Mouse (Mus musculus): Measurements from ENCODE around the gene Rpl14. TPM values are rescaled to one million over a fixed set of nuclear protein-coding genes. Genes with fewer than 3 reads are reported as not detected.

Rpl14 gene
- polyA plus RNA-seq, 1 experiment from 2014 or later, result 525 TPM

DNA sequence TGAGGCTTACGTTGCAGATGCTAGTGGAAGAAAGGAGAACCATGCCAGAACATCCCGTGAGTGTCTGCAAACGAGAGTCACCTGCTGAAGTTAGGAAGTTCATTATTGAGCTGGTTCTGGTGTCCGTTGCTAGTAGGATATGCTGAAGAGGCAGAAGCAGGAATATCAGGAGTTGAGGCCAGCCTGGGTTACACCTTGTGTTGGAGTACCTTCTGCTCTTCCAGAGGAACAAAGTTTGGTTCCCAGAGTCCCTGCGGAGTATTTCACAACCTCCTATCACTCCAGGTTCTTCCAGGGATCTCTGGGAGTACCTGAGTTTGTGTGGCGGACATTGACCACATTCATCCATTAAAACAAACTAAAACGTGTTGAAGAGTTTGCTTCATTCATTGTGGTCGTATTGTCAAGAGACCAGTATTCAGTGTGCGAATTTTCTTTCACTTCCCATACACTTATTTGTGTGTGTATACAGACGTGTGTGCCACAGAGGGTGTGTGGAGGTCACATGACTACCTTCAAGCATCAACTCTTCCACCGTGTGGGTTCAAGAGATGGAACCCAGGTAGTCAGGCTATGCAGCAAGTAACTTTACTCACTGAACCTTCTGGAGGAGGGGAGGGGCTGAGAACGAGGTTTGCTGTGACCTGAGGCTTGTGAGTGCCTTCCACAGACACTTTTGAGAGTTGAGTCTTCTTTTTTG is 6.6 kb downstream of the Rpl14 start:
- Histone ChIP-seq H3K27ac (replicated peaks; ENCODE audit: low read depth, low read length) (peak overlapping the region; percentile 68; the same call in 1 of the 2 replicates), H3K9ac (replicated peaks; ENCODE audit: low read length) (peak overlapping the region; percentile 77), H3K4me3 (replicated peaks; ENCODE audit: low read depth, low read length) (peak overlapping the region; percentile 66), H3K36me3 (ENCODE audit: control insufficient read depth, insufficient read depth, low read length) (peaks cover 31% of the 10 kb centered on the region), H3K9me3 (ENCODE audit: control insufficient read depth, low read length) (no peaks in the 10 kb centered on the region), H3K4me2 (ENCODE audit: low read length) (peak overlapping the region; percentile 94), H3K4me1 (ENCODE audit: control insufficient read depth, insufficient read depth, low read length) (peaks cover 11% of the 10 kb centered on the region), H3K27me3 (ENCODE audit: control insufficient read depth, insufficient read depth, low read length) (no peaks in the 10 kb centered on the region)
- ATAC-seq (ENCODE audit: low FRiP score, low TSS enrichment) (no peak), DNase-seq (no peak)
- 52% methylated on average over 12 of the region's 12 CpGs for WGBS

DNA sequence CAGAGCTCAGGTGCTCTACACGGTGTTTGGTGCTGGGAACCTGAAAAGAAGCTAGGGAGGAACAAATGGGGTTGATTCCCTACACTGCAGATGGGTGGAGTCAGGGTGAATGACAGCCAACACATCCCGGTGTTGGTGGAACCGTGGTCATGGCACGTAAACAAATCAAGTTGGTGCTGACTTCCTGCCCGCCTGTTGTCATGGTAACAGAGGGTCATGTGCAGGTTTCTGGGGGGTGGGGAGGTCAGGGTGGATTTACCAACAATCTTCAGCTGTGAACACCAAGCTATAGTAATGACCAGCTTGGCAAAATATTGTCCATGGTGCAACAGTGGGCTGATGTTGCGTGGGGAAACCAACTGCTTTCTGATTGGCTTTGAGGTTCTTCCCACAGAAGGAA is 7.5 kb downstream of the Rpl14 start:
- Histone ChIP-seq H3K27ac (replicated peaks; ENCODE audit: low read depth, low read length) (no peak overlapping the region), H3K4me2 (ENCODE audit: low read length) (no peak overlapping the region), H3K4me3 (replicated peaks; ENCODE audit: low read depth, low read length) (no peak overlapping the region), H3K36me3 (ENCODE audit: control insufficient read depth, insufficient read depth, low read length) (peaks cover 23% of the 10 kb centered on the region), H3K4me1 (ENCODE audit: control insufficient read depth, insufficient read depth, low read length) (peaks cover 17% of the 10 kb centered on the region), H3K9ac (replicated peaks; ENCODE audit: low read length) (no peak overlapping the region), H3K27me3 (ENCODE audit: control insufficient read depth, insufficient read depth, low read length) (no peaks in the 10 kb centered on the region), H3K9me3 (ENCODE audit: control insufficient read depth, low read length) (no peaks in the 10 kb centered on the region)
- WGBS, result 68% methylated on average over 6 of the region's 6 CpGs
- ATAC-seq (ENCODE audit: low FRiP score, low TSS enrichment) (no peak), DNase-seq (no peak)

DNA sequence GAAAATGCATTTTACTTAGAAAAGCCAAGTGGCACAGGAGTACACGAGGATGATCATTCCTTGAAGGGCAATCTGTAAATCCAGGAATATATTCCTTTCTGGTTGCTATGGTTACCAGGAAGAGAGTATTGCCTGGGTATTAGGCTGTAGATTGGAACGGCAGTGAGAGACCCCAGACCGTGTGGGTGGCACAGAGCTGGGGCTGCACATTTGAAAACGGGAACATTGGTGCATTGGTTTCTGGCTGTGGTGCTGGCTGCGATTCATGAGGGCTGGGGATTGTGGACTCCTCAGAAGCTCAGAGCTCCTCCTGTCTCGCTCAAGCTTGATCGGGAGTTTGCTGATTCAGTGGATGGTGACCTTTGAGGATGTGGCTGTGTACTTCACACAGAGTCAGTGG is 8.6 kb downstream of the Rpl14 start:
- no peak overlapping the region for H3K9ac ChIP-seq (replicated peaks; ENCODE audit: low read length)
- WGBS, result 68% methylated on average over 7 of the region's 7 CpGs
- H3K4me1 ChIP-seq (ENCODE audit: control insufficient read depth, insufficient read depth, low read length), result peaks cover 17% of the 10 kb centered on the region
- H3K36me3 ChIP-seq (ENCODE audit: control insufficient read depth, insufficient read depth, low read length), result peaks cover 12% of the 10 kb centered on the region
- no peak overlapping the region for H3K4me2 ChIP-seq (ENCODE audit: low read length)
- H3K4me3 ChIP-seq (replicated peaks; ENCODE audit: low read depth, low read length), result no peak overlapping the region
- no peaks in the 10 kb centered on the region for H3K27me3 ChIP-seq (ENCODE audit: control insufficient read depth, insufficient read depth, low read length)
- no peak overlapping the region for H3K27ac ChIP-seq (replicated peaks; ENCODE audit: low read depth, low read length)
- no peaks in the 10 kb centered on the region for H3K9me3 ChIP-seq (ENCODE audit: control insufficient read depth, low read length)
- ATAC-seq (ENCODE audit: low FRiP score, low TSS enrichment), result no peak
- no peak for DNase-seq

DNA sequence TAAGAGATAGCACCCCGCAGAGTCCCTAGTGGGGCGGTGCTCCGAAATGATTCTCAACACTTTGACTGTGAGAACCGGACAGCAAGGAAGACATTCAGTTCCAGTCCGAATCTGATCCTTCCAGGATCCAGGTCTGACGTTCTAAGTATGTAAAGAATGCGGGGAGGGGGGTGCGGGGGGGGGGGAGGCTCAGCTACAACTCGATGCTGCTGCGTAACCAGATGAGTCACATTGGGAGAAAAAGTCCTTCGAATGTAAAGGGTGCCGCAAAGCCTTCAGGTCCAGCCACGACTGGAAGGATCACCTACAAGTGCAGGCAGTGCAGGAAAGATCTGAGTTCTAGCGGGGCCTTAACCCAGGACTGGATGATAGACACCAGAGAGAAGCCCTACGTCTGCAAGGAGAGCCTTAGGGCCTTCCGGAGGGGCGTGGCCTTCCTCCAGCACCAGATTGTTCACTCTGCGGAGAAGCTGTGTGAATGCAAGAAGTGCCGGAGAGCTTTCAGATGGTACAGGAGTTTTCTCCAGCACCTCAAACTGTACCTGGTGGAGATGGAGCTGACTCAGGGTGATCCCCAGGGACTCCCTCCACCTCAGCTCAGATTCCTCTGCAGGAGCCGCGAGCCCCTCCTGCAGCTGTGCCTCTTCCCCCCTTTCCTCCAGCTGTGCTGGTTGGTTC is 10.8 kb downstream of the Rpl14 start:
- peak; percentile 39 for ATAC-seq (ENCODE audit: low FRiP score, low TSS enrichment)

DNA sequence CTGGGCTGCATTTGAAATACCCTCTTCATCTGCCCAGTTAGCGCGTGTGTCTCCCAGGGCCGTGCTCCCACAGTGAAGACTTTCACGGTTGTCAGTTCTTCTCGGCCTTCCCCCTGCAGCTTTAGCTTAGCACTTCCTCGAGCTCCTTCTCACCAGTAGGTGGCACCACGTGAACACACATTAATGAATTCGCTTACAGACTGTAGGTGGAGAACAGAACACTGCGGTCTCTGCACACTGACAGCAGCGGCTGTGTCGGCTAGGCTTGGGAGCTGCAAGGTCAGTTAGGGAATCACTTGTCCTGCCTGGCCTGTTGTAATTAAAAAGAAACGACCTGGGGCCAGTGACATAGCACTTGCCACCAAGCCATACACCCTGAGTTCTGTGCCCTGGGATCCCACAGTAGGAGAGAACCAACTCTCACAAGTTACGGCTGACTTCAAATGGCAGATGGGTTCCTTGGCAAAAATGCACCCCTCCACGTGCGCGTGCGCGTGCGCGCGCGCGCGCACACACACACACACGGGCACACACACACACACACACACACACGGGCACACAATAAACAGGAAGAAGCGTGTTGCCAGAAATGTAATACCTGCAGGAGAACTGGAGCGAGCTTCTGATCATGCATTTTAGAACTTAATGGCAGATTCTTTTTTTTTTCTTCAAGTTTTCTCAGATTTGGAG is 11.5 kb downstream of the Rpl14 start:
- Histone ChIP-seq H3K9ac (replicated peaks; ENCODE audit: low read length) (peak overlapping the region; percentile 34; the same call in 1 of the 2 replicates), H3K4me2 (ENCODE audit: low read length) (peak overlapping the region; percentile 54), H3K27me3 (ENCODE audit: control insufficient read depth, insufficient read depth, low read length) (no peaks in the 10 kb centered on the region), H3K4me1 (ENCODE audit: control insufficient read depth, insufficient read depth, low read length) (peaks cover 13% of the 10 kb centered on the region), H3K27ac (replicated peaks; ENCODE audit: low read depth, low read length) (0 out of 2 replicates have a peak overlapping the region, but pooled peaks have one; percentile 32), H3K36me3 (ENCODE audit: control insufficient read depth, insufficient read depth, low read length) (no peaks in the 10 kb centered on the region), H3K4me3 (replicated peaks; ENCODE audit: low read depth, low read length) (peak overlapping the region; percentile 20; the same call in 1 of the 2 replicates), H3K9me3 (ENCODE audit: control insufficient read depth, low read length) (no peaks in the 10 kb centered on the region)
- ATAC-seq (ENCODE audit: low FRiP score, low TSS enrichment) (peak; percentile 79; the same call in 1 of the 2 replicates), DNase-seq (peak; percentile 96)
- 11% methylated on average over 28 of the region's 28 CpGs for WGBS

More for the DNA sequence above, 10.8 kb downstream of the Rpl14 start:
- H3K27ac ChIP-seq (replicated peaks; ENCODE audit: low read depth, low read length), result no peak overlapping the region
- H3K4me1 ChIP-seq (ENCODE audit: control insufficient read depth, insufficient read depth, low read length), result peaks cover 17% of the 10 kb centered on the region
- no peaks in the 10 kb centered on the region for H3K27me3 ChIP-seq (ENCODE audit: control insufficient read depth, insufficient read depth, low read length)
- H3K4me2 ChIP-seq (ENCODE audit: low read length), result peak overlapping the region; percentile 54
- peak overlapping the region; percentile 34; the same call in 1 of the 2 replicates for H3K9ac ChIP-seq (replicated peaks; ENCODE audit: low read length)
- no peaks in the 10 kb centered on the region for H3K36me3 ChIP-seq (ENCODE audit: control insufficient read depth, insufficient read depth, low read length)
- peak; percentile 55 for DNase-seq
- WGBS, result 23% methylated on average over 21 of the region's 21 CpGs
- peak overlapping the region; percentile 20; the same call in 1 of the 2 replicates for H3K4me3 ChIP-seq (replicated peaks; ENCODE audit: low read depth, low read length)
- no peaks in the 10 kb centered on the region for H3K9me3 ChIP-seq (ENCODE audit: control insufficient read depth, low read length)

DNA sequence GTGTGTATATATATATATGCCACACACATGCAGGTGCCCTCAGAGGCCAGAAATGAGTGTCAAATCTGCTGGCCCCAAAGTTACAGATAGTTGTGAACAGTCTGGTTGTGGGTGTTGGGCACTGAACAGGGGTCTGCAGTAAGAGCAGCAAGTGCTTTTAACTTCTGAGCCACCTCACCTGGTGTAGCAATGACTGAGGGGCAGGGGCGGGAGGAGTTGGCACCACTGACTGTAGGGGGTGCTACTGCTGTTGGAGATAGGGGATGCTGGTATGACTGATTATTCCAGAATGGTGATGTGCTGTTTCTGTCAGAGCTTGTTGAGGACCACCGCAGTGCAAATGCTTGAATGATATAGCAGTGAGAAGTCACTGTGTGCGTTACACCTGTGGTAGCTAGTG is 12.1 kb downstream of the Rpl14 start:
- DNase-seq (no peak), ATAC-seq (ENCODE audit: low FRiP score, low TSS enrichment) (no peak)
- Histone ChIP-seq H3K4me1 (ENCODE audit: control insufficient read depth, insufficient read depth, low read length) (peaks cover 12% of the 10 kb centered on the region), H3K9ac (replicated peaks; ENCODE audit: low read length) (no peak overlapping the region), H3K27ac (replicated peaks; ENCODE audit: low read depth, low read length) (no peak overlapping the region), H3K36me3 (ENCODE audit: control insufficient read depth, insufficient read depth, low read length) (no peaks in the 10 kb centered on the region), H3K27me3 (ENCODE audit: control insufficient read depth, insufficient read depth, low read length) (no peaks in the 10 kb centered on the region), H3K9me3 (ENCODE audit: control insufficient read depth, low read length) (no peaks in the 10 kb centered on the region), H3K4me3 (replicated peaks; ENCODE audit: low read depth, low read length) (no peak overlapping the region), H3K4me2 (ENCODE audit: low read length) (peak overlapping the region; percentile 54)
- 82% methylated on average over 3 of the region's 3 CpGs for WGBS

DNA sequence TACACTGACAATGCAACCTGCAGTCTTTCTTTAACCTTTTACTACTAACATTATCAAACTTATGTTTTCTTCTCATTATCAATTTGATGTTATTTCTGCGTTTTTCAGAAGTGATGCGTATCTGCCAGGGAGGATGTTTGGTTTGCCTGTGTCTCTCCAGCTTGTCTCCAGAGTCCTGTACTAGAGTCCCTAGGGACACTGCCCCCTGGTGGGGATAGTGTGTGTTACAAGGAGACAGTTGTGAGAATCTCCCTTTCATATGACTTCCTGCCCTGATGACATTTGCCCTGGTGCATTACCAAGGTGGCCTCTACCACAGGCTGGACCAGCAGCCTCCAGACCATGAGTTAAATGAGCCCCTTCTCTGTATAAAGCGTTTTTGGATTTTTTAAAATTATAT is 15.3 kb downstream of the Rpl14 start:
- Histone ChIP-seq H3K4me1 (ENCODE audit: control insufficient read depth, insufficient read depth, low read length) (peaks cover 12% of the 10 kb centered on the region), H3K27me3 (ENCODE audit: control insufficient read depth, insufficient read depth, low read length) (no peaks in the 10 kb centered on the region), H3K27ac (replicated peaks; ENCODE audit: low read depth, low read length) (no peak overlapping the region), H3K9me3 (ENCODE audit: control insufficient read depth, low read length) (no peaks in the 10 kb centered on the region), H3K4me3 (replicated peaks; ENCODE audit: low read depth, low read length) (no peak overlapping the region), H3K9ac (replicated peaks; ENCODE audit: low read length) (no peak overlapping the region), H3K36me3 (ENCODE audit: control insufficient read depth, insufficient read depth, low read length) (no peaks in the 10 kb centered on the region), H3K4me2 (ENCODE audit: low read length) (no peak overlapping the region)
- ATAC-seq (ENCODE audit: low FRiP score, low TSS enrichment), result no peak
- WGBS, result 15% methylated on average over 3 of the region's 3 CpGs
- DNase-seq, result peak; percentile 88

DNA sequence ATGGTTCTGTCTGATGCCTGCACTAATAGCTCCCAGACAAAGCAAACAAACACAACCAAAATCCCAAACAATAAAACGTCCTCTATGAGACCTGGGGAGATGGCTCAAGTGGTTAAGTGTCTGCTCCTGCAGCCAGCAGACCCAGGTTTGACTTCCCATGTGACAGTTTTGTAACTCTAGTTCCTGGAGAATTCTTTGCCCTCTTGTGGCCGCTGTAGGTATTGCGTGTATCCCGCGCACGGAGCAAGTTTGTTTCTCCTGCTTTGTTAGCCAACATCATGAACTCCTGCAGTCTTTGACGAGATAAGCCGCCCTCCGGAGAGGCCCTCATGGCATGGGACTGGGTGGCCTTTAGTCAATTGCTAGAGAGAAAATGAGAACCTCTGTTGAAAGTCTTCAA is 20.2 kb downstream of the Rpl14 start:
- H3K27ac ChIP-seq (replicated peaks; ENCODE audit: low read depth, low read length), result no peak overlapping the region
- 2% methylated on average over 9 of the region's 9 CpGs for WGBS
- no peaks in the 10 kb centered on the region for H3K9me3 ChIP-seq (ENCODE audit: control insufficient read depth, low read length)
- no peak overlapping the region for H3K4me2 ChIP-seq (ENCODE audit: low read length)
- ATAC-seq (ENCODE audit: low FRiP score, low TSS enrichment) (no peak), DNase-seq (peak; percentile 87)
- H3K4me1 ChIP-seq (ENCODE audit: control insufficient read depth, insufficient read depth, low read length), result no peaks in the 10 kb centered on the region
- H3K9ac ChIP-seq (replicated peaks; ENCODE audit: low read length), result no peak overlapping the region
- no peaks in the 10 kb centered on the region for H3K27me3 ChIP-seq (ENCODE audit: control insufficient read depth, insufficient read depth, low read length)
- no peak overlapping the region for H3K4me3 ChIP-seq (replicated peaks; ENCODE audit: low read depth, low read length)
- no peaks in the 10 kb centered on the region for H3K36me3 ChIP-seq (ENCODE audit: control insufficient read depth, insufficient read depth, low read length)

Measured in midbrain, embryonic 14.5 days (tissue).